In genomic region chr13:116297048-116297811, GRCm38 (mm10) we compare ENCODE assay signal across 10 mouse cellular contexts. TPM values are rescaled to one million over a fixed set of nuclear protein-coding genes. Genes with fewer than 3 reads are reported as not detected.
A peak's percentile ranks its signal among the peaks of the same experiment; 100 is the strongest.
DNase-seq lines count a peak whose midpoint lies in the region; ATAC-seq and TF ChIP-seq lines count a peak whose summit lies in the region.
"Had no signal": no experiment of that assay in that cellular context is flagged by ENCODE, and none has a peak within 500 bp of the region (broad histone marks: within the 10 kb centered on the region; RNA-seq: fewer than 3 reads in every experiment).

No protein-coding gene starts in this region.

- peaks cover 96% of the 10 kb centered on the region for H3K27me3 ChIP-seq in heart, embryonic 14.5 days (ENCODE audit: control insufficient read depth, insufficient read depth, low read length)
- H3K27me3 ChIP-seq in forebrain, embryonic 16.5 days (replicated peaks; ENCODE audit: control insufficient read depth, insufficient read depth, low read length) = peaks cover 66% of the 10 kb centered on the region
- peaks cover 97% of the 10 kb centered on the region for H3K27me3 ChIP-seq in midbrain, embryonic 13.5 days

- intact Hi-C loops in heart, postnatal 36 days (cut with DNase I) = no loop called here

- H3K36me3 ChIP-seq in heart, embryonic 14.5 days (ENCODE audit: control insufficient read depth, insufficient read depth, low read length) = no peaks in the 10 kb centered on the region
- H3K36me3 ChIP-seq in ES-E14 (ENCODE audit: control insufficient read depth, insufficient read depth, low read length, poor library complexity, severe bottlenecking) = no peaks in the 10 kb centered on the region
- H3K36me3 ChIP-seq in forebrain, embryonic 16.5 days (ENCODE audit: control insufficient read depth, insufficient read depth) = no peaks in the 10 kb centered on the region
- H3K36me3 ChIP-seq in midbrain, embryonic 13.5 days = no peaks in the 10 kb centered on the region

- peak overlapping the region; percentile 56 for H3K4me2 ChIP-seq in heart, embryonic 14.5 days (ENCODE audit: low read length)
- H3K4me2 ChIP-seq in forebrain, embryonic 16.5 days (ENCODE audit: low read length) = peak overlapping the region; percentile 21
- H3K4me2 ChIP-seq in midbrain, embryonic 13.5 days (replicated peaks) = peak overlapping the region; percentile 17

- WGBS in heart, embryonic 14.5 days = 2% methylated on average over 33 of the region's 33 CpGs
- WGBS in forebrain, embryonic 16.5 days = 1% methylated on average over 33 of the region's 33 CpGs
- WGBS in midbrain, embryonic 13.5 days = under 1% methylated on average over 33 of the region's 33 CpGs

- no peak for DNase-seq in heart, postnatal 36 days
- no peak for DNase-seq in ES-E14 (ENCODE audit: low read depth, low spot score)
- DNase-seq in left cerebral cortex, adult 8-10 months (ENCODE audit: low spot score in 2 of 2) = no peak
- DNase-seq in frontal cortex, postnatal 36 days (ENCODE audit: low spot score in 2 of 2) = no peak
- no peak for DNase-seq in layer of hippocampus, adult 11-12 months (ENCODE audit: low spot score)
- DNase-seq: adrenal gland, postnatal 10 days; kidney, postnatal 10 days had no signal

- H3K27ac ChIP-seq in heart, embryonic 14.5 days (replicated peaks in 1 of 2; ENCODE audit: control insufficient read depth in 1 of 2, insufficient read depth in 1 of 2, low read depth in 2 of 2, low read length in 2 of 2) = no peak overlapping the region
- H3K27ac ChIP-seq in ES-E14 (ENCODE audit: insufficient read depth, low read depth, low read length, poor library complexity, severe bottlenecking) = no peak overlapping the region
- H3K27ac ChIP-seq in forebrain, embryonic 16.5 days (ENCODE audit: low read length) = no peak overlapping the region
- 0 out of 2 replicates have a peak overlapping the region, but pooled peaks have one; percentile 51 for H3K27ac ChIP-seq in midbrain, embryonic 13.5 days

- no peak for ATAC-seq in heart, embryonic 14.5 days (ENCODE audit: insufficient number of reproducible peaks, insufficient read depth, low FRiP score, low read depth)
- peak; percentile 60 for ATAC-seq in forebrain, embryonic 16.5 days
- ATAC-seq in midbrain, embryonic 13.5 days = peak; percentile 69; the same call in 1 of the 2 replicates

- no peak overlapping the region for H3K9ac ChIP-seq in heart, embryonic 14.5 days (ENCODE audit: low read length)
- no peak overlapping the region for H3K9ac ChIP-seq in ES-E14 (ENCODE audit: insufficient read depth, low read depth, low read length, poor library complexity, severe bottlenecking)
- H3K9ac ChIP-seq in forebrain, embryonic 16.5 days (replicated peaks; ENCODE audit: low read depth, low read length) = no peak overlapping the region
- H3K9ac ChIP-seq in midbrain, embryonic 13.5 days (replicated peaks) = no peak overlapping the region

- in situ Hi-C loops in ES-E14 (cut with MboI; ENCODE audit: low sequenced_read_pairs in 2 of 2, unreplicated experiment in 2 of 2) = no loop called here

- peak overlapping the region; percentile 19 to 22 for H3K4me3 ChIP-seq in heart, embryonic 14.5 days (ENCODE audit: control insufficient read depth in 1 of 2, insufficient read depth in 1 of 2, low read depth in 1 of 2, low read length in 2 of 2)
- H3K4me3 ChIP-seq in ES-E14 (ENCODE audit: insufficient read depth in 1 of 2, low read depth in 1 of 2, low read length in 2 of 2, poor library complexity in 1 of 2, severe bottlenecking in 1 of 2) = peak overlapping the region; percentile 23 to 32; a peak in 2 of 4 replicates
- H3K4me3 ChIP-seq in forebrain, embryonic 16.5 days (replicated peaks; ENCODE audit: low read length) = no peak overlapping the region; the same call in 1 of the 2 replicates
- no peak overlapping the region for H3K4me3 ChIP-seq in midbrain, embryonic 13.5 days (replicated peaks)

- H3K4me1 ChIP-seq in heart, embryonic 14.5 days (ENCODE audit: control insufficient read depth in 2 of 2, insufficient read depth in 2 of 2, low read length in 2 of 2) = peaks cover 6 to 7% of the 10 kb centered on the region in 2 experiments
- peaks cover 0 to 3% of the 10 kb centered on the region in 2 experiments; a peak in 1 of 4 replicates for H3K4me1 ChIP-seq in ES-E14 (ENCODE audit: control insufficient read depth in 2 of 2, insufficient read depth in 2 of 2, low read length in 2 of 2, poor library complexity in 1 of 2)
- H3K4me1 ChIP-seq in forebrain, embryonic 16.5 days (replicated peaks; ENCODE audit: control insufficient read depth, insufficient read depth, low read length) = peaks cover 12% of the 10 kb centered on the region
- H3K4me1 ChIP-seq in midbrain, embryonic 13.5 days (replicated peaks) = peaks cover 10% of the 10 kb centered on the region

- H3K9me3 ChIP-seq in heart, embryonic 14.5 days (ENCODE audit: control insufficient read depth, low read length) = no peaks in the 10 kb centered on the region
- no peaks in the 10 kb centered on the region for H3K9me3 ChIP-seq in ES-E14 (ENCODE audit: control insufficient read depth, insufficient read depth, low read depth, low read length)
- no peaks in the 10 kb centered on the region for H3K9me3 ChIP-seq in forebrain, embryonic 16.5 days (ENCODE audit: control insufficient read depth, low read length)
- H3K9me3 ChIP-seq in midbrain, embryonic 13.5 days = no peaks in the 10 kb centered on the region

TF ChIP-seq in ES-E14, 5 proteins besides CTCF, POLR2A, EP300 and RAD21:
- TF ChIP-seq HCFC1 (IDR thresholded peaks at IDR 0.05; ENCODE audit: borderline replicate concordance, insufficient read depth, low read length) (no peak), CHD2 (IDR thresholded peaks at IDR 0.05; ENCODE audit: low read depth, low read length) (no peak), ZNF384 (IDR thresholded peaks at IDR 0.05; ENCODE audit: low read depth, low read length) (no peak), ZC3H11A (IDR thresholded peaks at IDR 0.05; ENCODE audit: borderline replicate concordance, low read depth, low read length) (no peak), MAFK (IDR thresholded peaks at IDR 0.05; ENCODE audit: insufficient read depth, low read depth, low read length) (0 out of 2 replicates have a peak, but pooled peaks have one; percentile 53)

RNA-seq across cellular contexts. Expression of gene Isl1, which starts 12.3 kb away (rescaled TPM):
- polyA plus RNA-seq in heart, embryonic 14.5 days (2014; fragmentation: Nextera tagmentation; extraction: Ambion mirVana) = 2.3 and 5.4 TPM in 2 replicates
- under 1 TPM in 1 of 2 experiments, not detected in 1; 0.53 TPM for total RNA-seq in heart, postnatal 36 days (2021)
- 1.2 and 1.5 TPM in 2 replicates for total RNA-seq in ES-E14 (2012; rRNA removed)
- polyA plus RNA-seq in forebrain, embryonic 16.5 days (2015; fragmentation: Nextera tagmentation; extraction: Ambion mirVana) = 49.7 and 61.5 TPM in 2 replicates
- 52.9 and 54.3 TPM in 2 replicates for polyA plus RNA-seq in midbrain, embryonic 13.5 days (2015; fragmentation: Nextera tagmentation; extraction: Ambion mirVana)
- 1 to 10 TPM; 3.2 to 5.4 (median 3.5) TPM for total RNA-seq in left cerebral cortex, adult 8-10 months (2022)

Comparison
In these comparisons a context has a peak if more than half of its experiments do, and no peak if none do; other contexts are left out.
1. H3K4me3 ChIP-seq: peak in heart, embryonic 14.5 days (2 of 2) and ES-E14 (2 of 2); none in forebrain, embryonic 16.5 days (single experiment) and midbrain, embryonic 13.5 days (single experiment).
2. Peak in every context shown above with its lines, with median percentiles within 50 percentile points of each other: H3K4me2 ChIP-seq.